Mouse (Mus musculus) right cerebral cortex, postnatal 4 days (tissue): ENCODE results near the gene Pet100.
"Not testable (repeated sequence)": the region's sequence is repeated elsewhere in the genome, so short reads cannot be mapped to it uniquely, and the experiment has no call there.

Source experiments
- DNase-seq: peaks from one replicate; pipeline ENCODE4 v3.0.0-alpha.2; 2022

Pet100 gene

GRCm38 (mm10) chr8:3621199-3621970 is at the start of gene Pet100, which contains the start of gene Xab2:
Gene Pet100, plus strand, starts transcription at chr8:3621548.
Gene Xab2, minus strand, starts transcription at chr8:3621316.
- DNase-seq = peak; percentile 98

GRCm38 (mm10) chr8:3574546-3574945 is 46.8 kb upstream of the Pet100 start:
- no peak for DNase-seq

- no peak for DNase-seq
These were observed 45.0 kb upstream of the Pet100 start for GRCm38 (mm10) chr8:3576211-3576960.

GRCm38 (mm10) chr8:3579390-3580364 is 41.7 kb upstream of the Pet100 start:
- DNase-seq = no peak

GRCm38 (mm10) chr8:3581961-3582360 is 39.4 kb upstream of the Pet100 start:
- DNase-seq = not testable (repeated sequence)

GRCm38 (mm10) chr8:3586452-3586851 is 34.9 kb upstream of the Pet100 start:
- no peak for DNase-seq

GRCm38 (mm10) chr8:3586993-3587390 is 34.4 kb upstream of the Pet100 start, which contains the start of gene Camsap3:
Gene Camsap3, plus strand, starts transcription at chr8:3587293.
- no peak for DNase-seq

- DNase-seq = peak; percentile 71
These were observed 33.7 kb upstream of the Pet100 start for GRCm38 (mm10) chr8:3587391-3588257.

- DNase-seq = no peak
These were observed 33.1 kb upstream of the Pet100 start for GRCm38 (mm10) chr8:3588258-3588633.

GRCm38 (mm10) chr8:3593470-3593869 is 27.9 kb upstream of the Pet100 start:
- no peak for DNase-seq

- DNase-seq = no peak
These were observed 26.9 kb upstream of the Pet100 start for GRCm38 (mm10) chr8:3594466-3594865.

- DNase-seq = no peak
These were observed 23.3 kb upstream of the Pet100 start for GRCm38 (mm10) chr8:3598054-3598453.

GRCm38 (mm10) chr8:3599219-3599618 is 22.1 kb upstream of the Pet100 start:
- DNase-seq = no peak

GRCm38 (mm10) chr8:3600401-3600800 is 20.9 kb upstream of the Pet100 start:
- no peak for DNase-seq

GRCm38 (mm10) chr8:3603439-3603838 is 17.9 kb upstream of the Pet100 start:
- DNase-seq = no peak

- no peak for DNase-seq
These were observed 14.8 kb upstream of the Pet100 start for GRCm38 (mm10) chr8:3606593-3606992.

GRCm38 (mm10) chr8:3607822-3608221 is 13.5 kb upstream of the Pet100 start:
- DNase-seq = no peak

GRCm38 (mm10) chr8:3609046-3609815 is 12.1 kb upstream of the Pet100 start:
- no peak for DNase-seq

GRCm38 (mm10) chr8:3609816-3610150 is 11.6 kb upstream of the Pet100 start:
- DNase-seq = no peak

GRCm38 (mm10) chr8:3622119-3622518 is 771 bp downstream of the Pet100 start:
- DNase-seq = no peak

GRCm38 (mm10) chr8:3625445-3625844 is 4.1 kb downstream of the Pet100 start, which contains the start of gene Pcp2:
Gene Pcp2, minus strand, starts transcription at chr8:3625545.
- no peak for DNase-seq
